Mouse (Mus musculus) testis, adult 2 months (tissue): ENCODE results near the gene Nell2. TPM values are rescaled to one million over a fixed set of nuclear protein-coding genes. Genes with fewer than 3 reads are reported as not detected.

Source experiments
- H3K27ac ChIP-seq: fragments of 200-500 bp; 2 replicates; pipeline ENCODE4 v1.5.1; 2012; ENCODE audit warnings: low read depth, low read length; ENCODE audit not compliant: control insufficient read depth, insufficient read depth
- H3K27me3 ChIP-seq: fragments of 200-500 bp; 2 replicates; pipeline ENCODE4 v1.6.1; 2012; ENCODE audit warnings: mild to moderate bottlenecking, low read length, moderate library complexity; ENCODE audit not compliant: control insufficient read depth, insufficient read depth
- H3K36me3 ChIP-seq: fragments of 200-500 bp; 2 replicates; pipeline ENCODE4 v1.6.1; 2012; ENCODE audit warnings: mild to moderate bottlenecking, low read length; ENCODE audit not compliant: control insufficient read depth, insufficient read depth
- H3K4me1 ChIP-seq: fragments of 200-500 bp; 2 replicates; pipeline ENCODE4 v1.6.1; 2012; ENCODE audit warnings: low read length; ENCODE audit not compliant: control insufficient read depth, insufficient read depth
- H3K4me3 ChIP-seq: fragments of 200-500 bp; 2 replicates; pipeline ENCODE4 v1.5.1; 2012; ENCODE audit warnings: low read depth, mild to moderate bottlenecking, low read length, moderate library complexity, mixed read lengths; ENCODE audit not compliant: control insufficient read depth
- CTCF ChIP-seq: fragments of 200-500 bp; IDR thresholded peaks from 2 replicates; pipeline ENCODE4 v1.5.1; 2012; ENCODE audit warnings: low read depth, mild to moderate bottlenecking, inconsistent platforms, low read length, moderate library complexity; ENCODE audit not compliant: control insufficient read depth, insufficient read depth, insufficient replicate concordance
- POLR2A ChIP-seq: fragments of 200-500 bp; IDR thresholded peaks from 2 replicates; pipeline ENCODE4 v1.6.1; 2012; ENCODE audit warnings: low read depth, mild to moderate bottlenecking, inconsistent platforms, low read length, moderate library complexity; ENCODE audit not compliant: control insufficient read depth
- polyA plus RNA-seq: library from polyadenylated mRNA; depleted of rRNA; stranded (reverse); fragments of >200 nt; gene quantifications from 2 replicates; pipeline ENCODE4 v1.2.3, GENCODE M21; 2012; rRNA removed

The Nell2 gene
- polyA plus RNA-seq, 1 experiment: 11.7 TPM

GRCm38 (mm10) chr15:95042437-95042836, 485.9 kb downstream of the Nell2 start:
- Histone ChIP-seq H3K36me3 (no peaks in the 10 kb centered on the region), H3K27me3 (no peaks in the 10 kb centered on the region), H3K27ac (no peak overlapping the region), H3K4me3 (no peak overlapping the region), H3K4me1 (no peaks in the 10 kb centered on the region)
- TF ChIP-seq POLR2A: no peak
- TF ChIP-seq CTCF: no peak

- no peak overlapping the region for H3K4me3 ChIP-seq
- H3K36me3 ChIP-seq: no peaks in the 10 kb centered on the region
- H3K27me3 ChIP-seq: no peaks in the 10 kb centered on the region
- TF ChIP-seq CTCF: no peak
- TF ChIP-seq POLR2A: no peak
- no peaks in the 10 kb centered on the region for H3K4me1 ChIP-seq
- H3K27ac ChIP-seq: no peak overlapping the region
Observed at GRCm38 (mm10) chr15:95029487-95029875, 498.9 kb downstream of the Nell2 start.

- Histone ChIP-seq H3K27ac (no peak overlapping the region), H3K4me3 (no peak overlapping the region), H3K27me3 (no peaks in the 10 kb centered on the region), H3K4me1 (no peaks in the 10 kb centered on the region), H3K36me3 (no peaks in the 10 kb centered on the region)
- TF ChIP-seq CTCF: no peak
- TF ChIP-seq POLR2A: no peak
Observed at GRCm38 (mm10) chr15:95028862-95029486, 499.4 kb downstream of the Nell2 start.

Other genes with a start within 250 kb of the Nell2 start
- 0.02 and 0.04 TPM in 2 replicates for gene Dbx2, start 127.4 kb upstream of the Nell2 start, polyA plus RNA-seq